ENCODE assay signal across 15 mouse cellular contexts in the genomic region with DNA sequence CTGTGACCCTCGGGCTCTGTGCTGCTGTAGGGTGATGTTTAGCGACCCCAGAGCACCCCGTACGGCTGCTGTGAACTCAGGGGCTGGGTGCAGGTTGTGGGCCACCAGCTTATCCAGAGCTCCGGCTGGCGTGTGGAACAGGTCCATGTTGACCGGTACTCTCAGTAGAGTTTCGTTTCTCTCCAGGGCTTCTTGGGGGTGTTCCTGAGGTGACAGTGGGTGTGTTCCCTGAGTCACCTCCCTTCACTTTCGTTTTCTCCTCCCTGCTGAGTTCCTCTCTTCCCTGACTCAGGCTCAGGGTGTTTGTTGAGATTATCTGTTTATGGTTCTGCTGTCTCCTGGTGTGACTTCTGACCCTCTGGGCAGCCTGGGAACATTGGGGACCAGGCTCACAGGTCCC. TPM values are rescaled to one million over a fixed set of nuclear protein-coding genes. Genes with fewer than 3 reads are reported as not detected.
DNase-seq lines count a peak whose midpoint lies in the region; ATAC-seq and TF ChIP-seq lines count a peak whose summit lies in the region.
"Had no signal": no experiment of that assay in that cellular context is flagged by ENCODE, and none has a peak within 500 bp of the region (broad histone marks: within the 10 kb centered on the region; RNA-seq: fewer than 3 reads in every experiment).

A gene (minus strand): TSS at position 184 of the 400 bp plus-strand sequence.

- peaks cover 0 to 11% of the 10 kb centered on the region in 2 experiments; a peak in 2 of 4 replicates for H3K36me3 ChIP-seq in MEL (ENCODE audit: control insufficient read depth in 1 of 2, insufficient read depth in 2 of 2, low read length in 2 of 2)
- no peaks in the 10 kb centered on the region for H3K36me3 ChIP-seq in splenic B cell, adult 2 months (ENCODE audit: control insufficient read depth, insufficient read depth, low read length, poor library complexity, severe bottlenecking)
- no peaks in the 10 kb centered on the region for H3K36me3 ChIP-seq in midbrain, embryonic 15.5 days (replicated peaks)
- H3K36me3 ChIP-seq: forebrain, embryonic 10.5 days; limb, embryonic 12.5 days; neural tube, embryonic 12.5 days had no signal

- TF ChIP-seq CTCF in MEL (IDR thresholded peaks at IDR 0.05 in 2 of 3, conservative IDR thresholded peaks at IDR 0.05 in 1 of 3; ENCODE audit: control insufficient read depth in 1 of 3, insufficient read depth in 1 of 3, low read depth in 2 of 3, low read length in 3 of 3, poor library complexity in 1 of 3, severe bottlenecking in 1 of 3) = no peak

- TF ChIP-seq POLR2A in MEL (IDR thresholded peaks at IDR 0.05; ENCODE audit: control insufficient read depth in 1 of 2, insufficient read depth in 1 of 2, low read depth in 1 of 2, low read length in 2 of 2, poor library complexity in 1 of 2) = no peak

- TF ChIP-seq RAD21 in MEL (IDR thresholded peaks at IDR 0.05; ENCODE audit: low read depth, low read length) = no peak

- no peak within 1 kb of the TSS for H3K4me2 ChIP-seq in midbrain, embryonic 15.5 days
- H3K4me2 ChIP-seq: limb, embryonic 12.5 days; neural tube, embryonic 12.5 days had no signal

- TF ChIP-seq EP300 in MEL (IDR thresholded peaks at IDR 0.05; ENCODE audit: low read depth in 1 of 2, low read length in 2 of 2) = peak in 1 of 2 experiments; percentile 10; a peak in 1 of 4 replicates

- H3K27me3 ChIP-seq in MEL (ENCODE audit: control insufficient read depth in 1 of 2, insufficient read depth in 2 of 2, low read length in 2 of 2) = no peaks in the 10 kb centered on the region
- H3K27me3 ChIP-seq in splenic B cell, adult 2 months (ENCODE audit: control insufficient read depth, insufficient read depth, low read length, poor library complexity, severe bottlenecking) = no peaks in the 10 kb centered on the region
- no peaks in the 10 kb centered on the region for H3K27me3 ChIP-seq in midbrain, embryonic 15.5 days (replicated peaks)
- H3K27me3 ChIP-seq: limb, embryonic 12.5 days; neural tube, embryonic 12.5 days had no signal

- DNase-seq in spleen, adult 12 weeks (ENCODE audit: low spot score) = peak; percentile 48
- DNase-seq in spleen, postnatal 14 days (ENCODE audit: low spot score in 2 of 2) = no peak
- DNase-seq in MEL (ENCODE audit: low read depth, low spot score) (peak; percentile 75), MN1 (ENCODE audit: low spot score) (no peak)
- DNase-seq in splenic B cell, adult 2 months (ENCODE audit: low read depth, low spot score) = peak; percentile 35
- DNase-seq: gastrocnemius, postnatal 14 days; heart, postnatal 10 days; kidney, adult 8-10 months; layer of hippocampus, adult 9-11 months; right cerebral cortex, adult 18-20 months had no signal

- 82% methylated on average over 9 of the region's 9 CpGs for WGBS in midbrain, embryonic 15.5 days

- peak within 1 kb of the TSS; percentile 75 to 99 for H3K4me3 ChIP-seq in MEL (ENCODE audit: control insufficient read depth in 1 of 2, insufficient read depth in 1 of 2, low read depth in 2 of 2, low read length in 2 of 2)
- no peak within 1 kb of the TSS for H3K4me3 ChIP-seq in midbrain, embryonic 15.5 days
- H3K4me3 ChIP-seq: forebrain, embryonic 10.5 days; limb, embryonic 12.5 days; neural tube, embryonic 12.5 days had no signal

- H3K79me2 ChIP-seq in MEL (ENCODE audit: control insufficient read depth, insufficient read depth, low read length, poor library complexity) = no peaks in the 10 kb centered on the region

- H3K27ac ChIP-seq in MEL (ENCODE audit: control insufficient read depth, low read depth, low read length) = peak within 1 kb of the TSS; percentile 54
- no peak within 1 kb of the TSS for H3K27ac ChIP-seq in midbrain, embryonic 15.5 days
- H3K27ac ChIP-seq: forebrain, embryonic 10.5 days; limb, embryonic 12.5 days; neural tube, embryonic 12.5 days had no signal

- peaks cover 15 to 48% of the 10 kb centered on the region in 2 experiments for H3K4me1 ChIP-seq in MEL (ENCODE audit: control insufficient read depth in 1 of 2, insufficient read depth in 2 of 2, low read length in 2 of 2)
- no peaks in the 10 kb centered on the region for H3K4me1 ChIP-seq in midbrain, embryonic 15.5 days
- H3K4me1 ChIP-seq: limb, embryonic 12.5 days; neural tube, embryonic 12.5 days had no signal

- H3K9ac ChIP-seq in MEL (ENCODE audit: control insufficient read depth, low read depth, low read length, poor library complexity, severe bottlenecking) = peak within 1 kb of the TSS; percentile 58
- no peak within 1 kb of the TSS for H3K9ac ChIP-seq in midbrain, embryonic 15.5 days
- H3K9ac ChIP-seq: limb, embryonic 12.5 days; neural tube, embryonic 12.5 days had no signal

- peak; percentile 26 for ATAC-seq in inflammation-experienced regulatory T-cells, adult 6 months
- no peak for ATAC-seq in midbrain, embryonic 15.5 days (replicated peaks)

- no peaks in the 10 kb centered on the region for H3K9me3 ChIP-seq in MEL (replicated peaks; ENCODE audit: insufficient read depth, low read length)
- no peaks in the 10 kb centered on the region for H3K9me3 ChIP-seq in midbrain, embryonic 15.5 days
- H3K9me3 ChIP-seq: forebrain, embryonic 10.5 days; limb, embryonic 12.5 days; neural tube, embryonic 12.5 days had no signal

TF ChIP-seq in MEL, 35 proteins besides CTCF, POLR2A, EP300 and RAD21:
- TF ChIP-seq ETS1 (IDR thresholded peaks at IDR 0.05; ENCODE audit: low read depth, low read length) (peak; percentile 86), TAL1 (IDR thresholded peaks at IDR 0.05; ENCODE audit: low read length) (0 out of 2 replicates have a peak, but pooled peaks have one; percentile 17), NELFE (IDR thresholded peaks at IDR 0.05; ENCODE audit: low read depth, low read length) (no peak), SIN3A (IDR thresholded peaks at IDR 0.05; ENCODE audit: low read length) (0 out of 2 replicates have a peak, but pooled peaks have one; percentile 49), MYC (IDR thresholded peaks at IDR 0.05; ENCODE audit: low read depth, low read length) (no peak), JUND (IDR thresholded peaks at IDR 0.05; ENCODE audit: low read depth, low read length) (no peak), TBP (IDR thresholded peaks at IDR 0.05; ENCODE audit: low read depth, low read length) (0 out of 2 replicates have a peak, but pooled peaks have one; percentile 44), MXI1 (IDR thresholded peaks at IDR 0.05; ENCODE audit: low read depth, low read length) (peak; percentile 83)

RNA-seq across cellular contexts. Expression of the gene that starts here (rescaled TPM):
- total RNA-seq in MEL (2012; rRNA removed) = 1.6 and 1.9 TPM in 2 replicates
- 1 to 10 TPM in 1 of 2 experiments, not detected in 1; 4.0 TPM for polyA plus RNA-seq in MEL (2012; ENCODE audit: insufficient read depth in 1 of 2, insufficient read length in 2 of 2, low read depth in 1 of 2, low replicate concordance in 2 of 2, missing spikeins in 1 of 2)
- polyA plus RNA-seq in inflammation-experienced regulatory T-cells, adult 6 months (2017; shearing (Covaris generic)) = 10 to 100 TPM in 1 of 3 experiments, 1 to 10 TPM in 2; 9.6 to 35.3 (median 10.0) TPM
- 0.81 and 1.0 TPM in 2 replicates for polyA plus RNA-seq in midbrain, embryonic 15.5 days (2015; fragmentation: Nextera tagmentation; extraction: Ambion mirVana)
- total RNA-seq: gastrocnemius, postnatal 14 days had no signal
- polyA plus RNA-seq: limb, embryonic 12.5 days had no signal

Comparison
In these comparisons a context has a peak if more than half of its experiments do, and no peak if none do; other contexts are left out.
1. DNase-seq: peak in spleen, adult 12 weeks (single experiment), MEL (single experiment) and splenic B cell, adult 2 months (single experiment); none in spleen, postnatal 14 days (0 of 2) and MN1 (single experiment).